Mouse (Mus musculus): ENCODE results near the gene Cdc20.

DNA sequence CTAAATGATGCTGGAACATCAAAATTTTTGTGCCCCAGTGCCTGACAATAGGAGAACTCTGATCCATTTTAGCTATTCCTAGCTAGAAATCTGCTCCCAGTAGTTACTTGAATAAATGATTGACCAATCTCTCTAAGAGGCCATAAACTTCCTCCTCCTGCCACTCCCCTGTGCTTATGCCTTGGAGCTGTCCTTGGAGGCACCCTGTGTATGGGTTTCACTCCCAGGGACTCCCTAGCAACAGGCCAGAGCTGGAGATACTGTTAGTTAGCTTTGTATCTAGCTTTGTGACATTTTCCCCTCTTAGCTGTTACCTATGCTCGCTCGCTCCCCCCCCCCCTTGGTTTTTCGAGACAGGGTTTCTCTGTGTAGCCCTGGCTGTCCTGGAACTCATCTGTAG, 15.8 kb downstream of the Cdc20 start:
- TF ChIP-seq CTCF (IDR thresholded peaks at IDR 0.05; ENCODE audit: extremely low read depth, insufficient read depth, low read length): no peak
- no peak for TF ChIP-seq POLR2A (IDR thresholded peaks at IDR 0.05; ENCODE audit: extremely low read depth, insufficient read depth, low read length)
